Mouse (Mus musculus): Measurements from ENCODE around the gene Otx2. TPM values are rescaled to one million over a fixed set of nuclear protein-coding genes. Genes with fewer than 3 reads are reported as not detected.

Otx2 gene
- total and polyA plus RNA-seq, 3 experiments: not detected

GRCm38 (mm10) chr14:48632335-48632734 lies 41.3 kb downstream of the Otx2 start:
- Histone ChIP-seq H3K9ac (ENCODE audit: control insufficient read depth, low read depth, low read length, poor library complexity, severe bottlenecking) (no peak overlapping the region), H3K4me1 (ENCODE audit: control insufficient read depth in 1 of 2, insufficient read depth in 2 of 2, low read length in 2 of 2) (peaks cover 17 to 20% of the 10 kb centered on the region in 2 experiments), H3K36me3 (ENCODE audit: control insufficient read depth in 1 of 2, insufficient read depth in 2 of 2, low read length in 2 of 2) (peaks cover 0 to 21% of the 10 kb centered on the region in 2 experiments; a peak in 2 of 4 replicates), H3K27me3 (ENCODE audit: control insufficient read depth in 1 of 2, insufficient read depth in 2 of 2, low read length in 2 of 2) (no peaks in the 10 kb centered on the region), H3K4me3 (ENCODE audit: control insufficient read depth in 1 of 2, insufficient read depth in 1 of 2, low read depth in 2 of 2, low read length in 2 of 2) (no peak overlapping the region), H3K27ac (ENCODE audit: control insufficient read depth, low read depth, low read length) (peak overlapping the region; percentile 24; the same call in 1 of the 2 replicates), H3K9me3 (replicated peaks; ENCODE audit: insufficient read depth, low read length) (no peaks in the 10 kb centered on the region), H3K79me2 (ENCODE audit: control insufficient read depth, insufficient read depth, low read length, poor library complexity) (no peaks in the 10 kb centered on the region)
- TF ChIP-seq KAT2A (conservative IDR thresholded peaks at IDR 0.05; ENCODE audit: low read depth, low read length) (no peak), GATA1 (IDR thresholded peaks at IDR 0.05; ENCODE audit: low read depth, low read length) (0 out of 2 replicates have a peak, but pooled peaks have one; percentile 3), MXI1 (IDR thresholded peaks at IDR 0.05; ENCODE audit: low read depth, low read length) (no peak), NRF1 (IDR thresholded peaks at IDR 0.05; ENCODE audit: insufficient read depth, low read depth, low read length, poor library complexity, severe bottlenecking) (peak; percentile 68), SMC3 (IDR thresholded peaks at IDR 0.05; ENCODE audit: low read depth, low read length) (no peak)
- DNase-seq (ENCODE audit: low read depth, low spot score): peak; percentile 72

- Histone ChIP-seq H3K79me2 (ENCODE audit: control insufficient read depth, insufficient read depth, low read length, poor library complexity) (no peaks in the 10 kb centered on the region), H3K27ac (ENCODE audit: control insufficient read depth, low read depth, low read length) (no peak overlapping the region), H3K9ac (ENCODE audit: control insufficient read depth, low read depth, low read length, poor library complexity, severe bottlenecking) (no peak overlapping the region), H3K4me1 (ENCODE audit: control insufficient read depth in 1 of 2, insufficient read depth in 2 of 2, low read length in 2 of 2) (peaks cover 17 to 20% of the 10 kb centered on the region in 2 experiments), H3K36me3 (ENCODE audit: control insufficient read depth in 1 of 2, insufficient read depth in 2 of 2, low read length in 2 of 2) (peaks cover 0 to 21% of the 10 kb centered on the region in 2 experiments; a peak in 2 of 4 replicates), H3K27me3 (ENCODE audit: control insufficient read depth in 1 of 2, insufficient read depth in 2 of 2, low read length in 2 of 2) (no peaks in the 10 kb centered on the region), H3K9me3 (replicated peaks; ENCODE audit: insufficient read depth, low read length) (no peaks in the 10 kb centered on the region), H3K4me3 (ENCODE audit: control insufficient read depth in 1 of 2, insufficient read depth in 1 of 2, low read depth in 2 of 2, low read length in 2 of 2) (no peak overlapping the region)
- no peak for TF ChIP-seq CHD2 (IDR thresholded peaks at IDR 0.05; ENCODE audit: low read length)
- no peak for TF ChIP-seq TBP (IDR thresholded peaks at IDR 0.05; ENCODE audit: low read depth, low read length)
- no peak for TF ChIP-seq CHD1 (IDR thresholded peaks at IDR 0.05; ENCODE audit: low read depth, low read length)
- no peak for TF ChIP-seq TAL1 (IDR thresholded peaks at IDR 0.05; ENCODE audit: low read length)
- no peak for TF ChIP-seq USF1 (IDR thresholded peaks at IDR 0.05; ENCODE audit: low read depth, low read length)
- no peak for TF ChIP-seq JUND (IDR thresholded peaks at IDR 0.05; ENCODE audit: low read depth, low read length)
- no peak for TF ChIP-seq USF2 (IDR thresholded peaks at IDR 0.05; ENCODE audit: borderline replicate concordance in 1 of 2, insufficient read depth in 1 of 2, low read depth in 1 of 2, low read length in 2 of 2)
- TF ChIP-seq ZMIZ1 (IDR thresholded peaks at IDR 0.05; ENCODE audit: low read depth, low read length): no peak
- TF ChIP-seq MEF2A (IDR thresholded peaks at IDR 0.05; ENCODE audit: extremely low read depth, insufficient replicate concordance, low read depth, low read length, poor library complexity, severe bottlenecking): no peak
- no peak for TF ChIP-seq NELFE (IDR thresholded peaks at IDR 0.05; ENCODE audit: low read depth, low read length)
- no peak for DNase-seq (ENCODE audit: low read depth, low spot score)
Observed at GRCm38 (mm10) chr14:48631486-48631885, 42.1 kb downstream of the Otx2 start.
